Mouse (Mus musculus): Measurements from ENCODE around the gene Anxa4.

DNA sequence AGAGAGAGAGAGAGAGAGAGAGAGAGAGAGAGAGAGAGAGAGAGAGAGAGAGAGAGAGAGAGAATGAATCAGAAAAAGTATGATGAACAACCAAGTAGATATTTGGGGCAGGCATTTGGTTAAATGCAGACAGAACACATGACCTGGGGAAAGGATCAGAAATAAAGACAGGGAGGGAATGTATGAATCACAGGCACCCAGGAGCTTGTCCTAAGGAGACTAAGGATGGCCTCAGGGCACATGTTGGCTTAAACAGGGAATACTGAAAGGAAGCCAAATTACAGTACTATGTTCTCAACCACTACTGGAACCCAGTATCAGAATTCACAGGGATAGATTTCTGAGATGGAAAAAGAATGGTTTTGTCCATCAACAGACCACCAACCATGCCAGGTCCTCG, 106.4 kb downstream of the Anxa4 start:
- no peak for TF ChIP-seq CTCF (conservative IDR thresholded peaks at IDR 0.05; ENCODE audit: low read length)
- no peak for TF ChIP-seq NANOG (IDR thresholded peaks at IDR 0.05; ENCODE audit: borderline replicate concordance, low read length)
- TF ChIP-seq POU5F1 (IDR thresholded peaks at IDR 0.05; ENCODE audit: borderline replicate concordance, low read length) = no peak
